Mouse (Mus musculus): ENCODE measurements around the gene Fam169b. TPM values are rescaled to one million over a fixed set of nuclear protein-coding genes. Genes with fewer than 3 reads are reported as not detected.

The Fam169b gene
- total and polyA plus RNA-seq, 2 experiments from 2014 or later = 0.12 to 0.14 TPM

DNA sequence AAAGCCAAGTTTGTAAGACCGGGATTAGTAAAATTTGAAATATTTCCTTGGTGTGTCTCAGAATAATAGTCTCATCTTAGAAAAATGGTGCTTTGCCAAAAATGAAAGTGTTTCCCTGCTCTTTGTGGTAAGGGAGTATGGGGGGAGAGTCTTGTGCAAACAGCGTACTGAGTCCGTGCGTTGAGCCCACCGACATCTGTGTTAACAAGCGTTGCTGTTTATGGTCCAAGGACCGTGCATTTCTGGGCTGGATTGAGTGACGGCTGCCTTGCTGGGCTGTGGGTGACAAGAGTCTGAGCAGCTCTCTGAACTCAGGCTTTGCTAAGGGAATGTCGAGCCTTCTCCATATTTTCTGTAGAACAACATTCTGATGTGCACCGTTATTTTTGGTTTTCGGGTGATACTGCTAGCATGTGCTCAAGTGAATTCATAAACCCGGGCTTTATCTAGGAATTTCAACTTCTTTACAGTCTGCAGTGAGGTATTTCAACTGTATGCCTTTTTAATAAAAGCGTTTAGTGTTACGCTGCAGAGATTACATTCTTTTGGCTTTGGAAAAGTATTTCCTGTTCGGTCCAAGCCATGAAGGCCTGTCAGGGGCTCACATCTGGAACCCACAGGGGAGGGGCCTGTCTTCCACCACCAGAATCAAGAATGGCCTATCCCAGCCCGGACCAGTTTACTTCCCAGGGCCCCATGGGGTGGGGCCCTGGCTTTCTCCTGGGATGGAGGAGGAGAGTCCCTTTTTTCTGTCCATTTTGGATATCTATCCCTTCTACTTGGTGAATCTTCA, 20.6 kb downstream of the Fam169b start:
- TF ChIP-seq CTCF (IDR thresholded peaks at IDR 0.05; ENCODE audit: low read depth) = no peak
- H3K4me3 ChIP-seq (ENCODE audit: low read depth, low read length) = no peak overlapping the region
- H3K36me3 ChIP-seq (ENCODE audit: insufficient read depth) = no peaks in the 10 kb centered on the region
- no peaks in the 10 kb centered on the region for H3K27me3 ChIP-seq (ENCODE audit: insufficient read depth, low read length)
- ATAC-seq = no peak
- 65% methylated on average over 16 of the region's 16 CpGs for WGBS
- no peaks in the 10 kb centered on the region for H3K4me1 ChIP-seq (ENCODE audit: insufficient read depth)
- H3K4me2 ChIP-seq (ENCODE audit: low read depth) = no peak overlapping the region
- no peak overlapping the region for H3K27ac ChIP-seq (ENCODE audit: low read depth, low read length)
- H3K9me3 ChIP-seq (ENCODE audit: low read length) = no peaks in the 10 kb centered on the region
- DNase-seq = no peak
- no peak overlapping the region for H3K9ac ChIP-seq

DNA sequence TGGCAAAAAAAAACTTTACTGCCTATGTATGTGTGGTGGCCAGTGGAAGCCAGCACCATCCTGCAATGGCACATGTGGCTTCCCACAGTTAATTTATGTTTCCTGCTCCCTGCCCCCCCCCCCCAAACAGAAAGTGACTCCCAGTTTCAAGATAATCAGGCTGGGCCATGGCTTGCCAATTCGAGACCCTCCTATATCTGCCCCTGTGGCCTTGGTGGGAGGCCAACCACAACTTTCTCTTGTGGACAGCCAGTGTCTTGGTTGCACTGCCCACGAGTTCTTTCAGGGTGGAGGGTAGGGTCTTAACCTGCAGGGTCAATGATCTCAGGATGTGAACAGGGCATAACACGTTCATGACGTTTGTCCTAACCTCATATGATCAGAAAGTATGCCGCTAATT, 22.8 kb downstream of the Fam169b start:
- Histone ChIP-seq H3K4me2 (ENCODE audit: low read depth) (no peak overlapping the region), H3K36me3 (ENCODE audit: insufficient read depth) (no peaks in the 10 kb centered on the region), H3K9me3 (ENCODE audit: low read length) (no peaks in the 10 kb centered on the region), H3K4me3 (ENCODE audit: low read depth, low read length) (no peak overlapping the region), H3K4me1 (ENCODE audit: insufficient read depth) (no peaks in the 10 kb centered on the region), H3K27me3 (ENCODE audit: insufficient read depth, low read length) (no peaks in the 10 kb centered on the region), H3K27ac (ENCODE audit: low read depth, low read length) (no peak overlapping the region), H3K9ac (no peak overlapping the region)
- no peak for ATAC-seq
- no peak for DNase-seq
- 91% methylated on average over 5 of the region's 5 CpGs for WGBS
- no peak for TF ChIP-seq CTCF (IDR thresholded peaks at IDR 0.05; ENCODE audit: low read depth)

- no peak overlapping the region for H3K9ac ChIP-seq
- H3K27me3 ChIP-seq (ENCODE audit: insufficient read depth, low read length) = no peaks in the 10 kb centered on the region
- WGBS = 84% methylated on average over 13 of the region's 13 CpGs
- no peaks in the 10 kb centered on the region for H3K36me3 ChIP-seq (ENCODE audit: insufficient read depth)
- no peaks in the 10 kb centered on the region for H3K9me3 ChIP-seq (ENCODE audit: low read length)
- no peak overlapping the region for H3K4me3 ChIP-seq (ENCODE audit: low read depth, low read length)
- TF ChIP-seq CTCF (IDR thresholded peaks at IDR 0.05; ENCODE audit: low read depth) = no peak
- H3K4me1 ChIP-seq (ENCODE audit: insufficient read depth) = no peaks in the 10 kb centered on the region
- H3K4me2 ChIP-seq (ENCODE audit: low read depth) = no peak overlapping the region
- no peak overlapping the region for H3K27ac ChIP-seq (ENCODE audit: low read depth, low read length)
- ATAC-seq (peak; percentile 42; the same call in 1 of the 2 replicates), DNase-seq (peak; percentile 48)
These were observed 24.9 kb downstream of the Fam169b start for GRCm38 (mm10) chr7:68298381-68299076.

DNA sequence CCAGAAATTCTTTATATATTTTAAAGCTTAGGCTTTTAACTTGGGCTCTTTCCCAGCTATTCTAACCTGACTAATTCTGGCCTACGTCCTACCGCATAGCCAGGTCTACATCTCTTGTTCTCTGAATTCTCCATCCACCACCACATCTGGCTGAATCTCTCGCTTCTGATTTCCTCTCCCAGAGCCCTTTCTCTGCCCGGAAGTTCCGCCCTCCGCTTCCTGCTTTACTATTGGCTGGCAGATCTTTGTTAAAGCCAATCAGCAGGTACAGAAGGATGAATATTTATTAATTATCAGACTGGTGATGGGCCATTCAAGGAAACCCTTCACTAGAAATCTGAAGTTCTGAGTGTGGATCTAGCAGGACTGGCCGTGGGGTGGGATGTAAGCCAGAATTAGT, 27.5 kb downstream of the Fam169b start:
- WGBS = 80% methylated on average over 7 of the region's 7 CpGs
- Histone ChIP-seq H3K4me1 (ENCODE audit: insufficient read depth) (no peaks in the 10 kb centered on the region), H3K27ac (ENCODE audit: low read depth, low read length) (no peak overlapping the region), H3K4me3 (ENCODE audit: low read depth, low read length) (no peak overlapping the region), H3K9ac (no peak overlapping the region), H3K36me3 (ENCODE audit: insufficient read depth) (no peaks in the 10 kb centered on the region), H3K9me3 (ENCODE audit: low read length) (no peaks in the 10 kb centered on the region), H3K4me2 (ENCODE audit: low read depth) (no peak overlapping the region), H3K27me3 (ENCODE audit: insufficient read depth, low read length) (no peaks in the 10 kb centered on the region)
- DNase-seq (no peak), ATAC-seq (no peak)
- TF ChIP-seq CTCF (IDR thresholded peaks at IDR 0.05; ENCODE audit: low read depth) = no peak

DNA sequence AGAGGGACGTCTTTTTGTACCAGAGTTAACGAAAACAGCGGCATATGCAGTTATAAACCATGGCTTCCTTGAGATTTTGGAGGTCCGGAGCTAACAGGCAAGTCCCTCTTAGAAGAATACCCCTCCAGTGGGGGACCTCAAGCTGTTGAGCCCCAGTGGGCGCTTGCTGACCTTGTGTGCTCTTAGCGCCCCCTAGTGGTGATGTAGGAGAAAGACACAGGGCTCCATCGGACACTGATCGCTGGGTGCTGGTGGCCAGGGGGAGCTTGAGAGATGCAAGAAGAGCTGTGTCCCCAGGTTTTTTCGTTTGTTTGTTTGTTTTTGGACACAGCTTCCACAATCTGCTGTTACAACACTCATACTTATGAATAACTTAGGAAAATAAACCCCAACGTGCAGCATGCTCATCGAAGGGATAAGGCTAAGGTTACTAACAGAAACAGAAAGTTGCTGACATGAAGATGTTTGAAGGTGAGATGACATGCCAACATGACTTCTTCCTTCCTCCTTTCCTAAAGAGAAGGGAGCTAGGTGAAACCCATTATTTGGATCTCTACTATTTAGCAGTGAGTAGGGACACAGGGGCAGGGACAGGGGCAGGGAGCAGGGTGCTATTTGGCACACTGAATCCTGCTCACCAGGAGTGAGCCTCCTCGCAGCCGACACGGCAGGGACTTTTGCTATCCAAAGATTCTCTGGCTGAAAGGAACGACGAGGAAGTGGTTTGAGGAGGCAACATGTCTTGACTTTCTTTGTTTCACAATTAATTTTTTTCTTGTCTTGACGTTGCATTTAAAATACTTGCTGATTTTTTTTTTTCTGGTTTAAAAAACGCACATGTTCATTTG, 29.2 kb downstream of the Fam169b start:
- 27% methylated on average over 18 of the region's 18 CpGs for WGBS
- Histone ChIP-seq H3K4me3 (ENCODE audit: low read depth, low read length) (no peak overlapping the region), H3K4me1 (ENCODE audit: insufficient read depth) (no peaks in the 10 kb centered on the region), H3K27me3 (ENCODE audit: insufficient read depth, low read length) (no peaks in the 10 kb centered on the region), H3K27ac (ENCODE audit: low read depth, low read length) (no peak overlapping the region), H3K9ac (no peak overlapping the region), H3K36me3 (ENCODE audit: insufficient read depth) (no peaks in the 10 kb centered on the region), H3K4me2 (ENCODE audit: low read depth) (peak overlapping the region; percentile 31), H3K9me3 (ENCODE audit: low read length) (no peaks in the 10 kb centered on the region)
- peak; percentile 88 for DNase-seq
- peak; percentile 95 for TF ChIP-seq CTCF (IDR thresholded peaks at IDR 0.05; ENCODE audit: low read depth)
- peak; percentile 84 for ATAC-seq

DNA sequence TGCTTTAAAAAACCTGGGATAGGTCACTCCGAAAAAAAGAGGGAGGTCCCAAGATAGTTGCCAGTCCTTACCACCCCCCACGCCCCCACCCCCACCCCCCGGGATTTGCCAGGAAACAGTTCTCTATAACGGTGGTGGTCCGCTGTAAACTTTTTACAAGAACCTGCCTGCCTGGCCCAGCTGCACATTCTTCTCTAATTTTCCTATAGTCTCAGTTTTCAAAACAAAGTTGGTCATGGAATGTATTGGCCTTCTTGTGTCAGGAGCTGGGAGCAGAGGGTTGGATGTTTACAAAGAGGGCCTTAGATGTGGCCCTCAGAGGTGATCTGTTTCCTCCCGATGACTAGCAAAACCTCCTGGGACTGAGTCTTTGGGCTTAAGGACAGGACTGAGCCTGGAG, 30.0 kb downstream of the Fam169b start:
- Histone ChIP-seq H3K36me3 (ENCODE audit: insufficient read depth) (no peaks in the 10 kb centered on the region), H3K4me1 (ENCODE audit: insufficient read depth) (no peaks in the 10 kb centered on the region), H3K4me3 (ENCODE audit: low read depth, low read length) (no peak overlapping the region), H3K9me3 (ENCODE audit: low read length) (no peaks in the 10 kb centered on the region), H3K4me2 (ENCODE audit: low read depth) (no peak overlapping the region), H3K27ac (ENCODE audit: low read depth, low read length) (no peak overlapping the region), H3K27me3 (ENCODE audit: insufficient read depth, low read length) (no peaks in the 10 kb centered on the region), H3K9ac (no peak overlapping the region)
- ATAC-seq = no peak
- TF ChIP-seq CTCF (IDR thresholded peaks at IDR 0.05; ENCODE audit: low read depth) = no peak
- WGBS = 70% methylated on average over 6 of the region's 6 CpGs
- no peak for DNase-seq
